8 mouse cellular contexts compared by ENCODE assay signal in the genomic region with DNA sequence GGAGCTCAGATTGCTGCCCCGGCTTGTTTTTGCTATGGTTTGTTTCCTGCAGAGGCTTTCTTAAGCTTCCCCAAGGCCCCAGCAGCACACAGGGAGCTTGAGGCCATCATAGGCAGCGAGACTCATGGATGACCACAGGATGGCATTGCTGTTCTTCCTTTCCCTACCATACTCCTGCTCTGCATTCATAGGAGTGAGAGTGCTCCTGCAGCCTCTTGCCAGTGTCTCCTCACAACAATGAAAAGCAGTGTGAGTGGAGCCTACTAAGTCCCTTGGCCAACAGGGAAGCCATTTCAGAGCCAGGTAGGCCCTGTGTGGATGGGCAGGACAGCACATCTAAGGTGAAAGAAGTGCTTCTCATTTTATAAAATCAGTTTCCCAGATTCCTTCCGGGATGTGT.
A peak's percentile ranks its signal among the peaks of the same experiment; 100 is the strongest.
DNase-seq lines count a peak whose midpoint lies in the region; ATAC-seq and TF ChIP-seq lines count a peak whose summit lies in the region.

No protein-coding gene starts in this region.

- peak; percentile 95 for ATAC-seq in forebrain, embryonic 12.5 days (ENCODE audit: low FRiP score)
- ATAC-seq in midbrain, embryonic 14.5 days (ENCODE audit: low FRiP score, low TSS enrichment): peak; percentile 93

- no peak overlapping the region for H3K27ac ChIP-seq in forebrain, embryonic 12.5 days
- H3K27ac ChIP-seq in midbrain, embryonic 14.5 days (replicated peaks; ENCODE audit: low read depth, low read length): peak overlapping the region; percentile 75

- H3K4me1 ChIP-seq in forebrain, embryonic 12.5 days: 0 out of 2 replicates have a peak, but pooled peaks cover 4% of the 10 kb centered on the region
- H3K4me1 ChIP-seq in midbrain, embryonic 14.5 days (ENCODE audit: control insufficient read depth, insufficient read depth, low read length): peaks cover 14% of the 10 kb centered on the region

- no peaks in the 10 kb centered on the region for H3K9me3 ChIP-seq in forebrain, embryonic 12.5 days
- no peaks in the 10 kb centered on the region for H3K9me3 ChIP-seq in midbrain, embryonic 14.5 days (ENCODE audit: control insufficient read depth, low read length)

- H3K27me3 ChIP-seq in C2C12 (ENCODE audit: control insufficient read depth, insufficient read depth, insufficient read length): no peaks in the 10 kb centered on the region
- H3K27me3 ChIP-seq in forebrain, embryonic 12.5 days: no peaks in the 10 kb centered on the region
- no peaks in the 10 kb centered on the region for H3K27me3 ChIP-seq in midbrain, embryonic 14.5 days (ENCODE audit: control insufficient read depth, insufficient read depth, low read length)

- H3K4me3 ChIP-seq in C2C12 (ENCODE audit: insufficient read depth, poor library complexity, severe bottlenecking): no peak overlapping the region
- no peak overlapping the region for H3K4me3 ChIP-seq in forebrain, embryonic 12.5 days (replicated peaks)
- H3K4me3 ChIP-seq in midbrain, embryonic 14.5 days (replicated peaks; ENCODE audit: low read depth, low read length): no peak overlapping the region

- H3K4me2 ChIP-seq in forebrain, embryonic 12.5 days: no peak overlapping the region
- H3K4me2 ChIP-seq in midbrain, embryonic 14.5 days (ENCODE audit: low read length): peak overlapping the region; percentile 11; the same call in 1 of the 2 replicates

- H3K9ac ChIP-seq in forebrain, embryonic 12.5 days: no peak overlapping the region
- H3K9ac ChIP-seq in midbrain, embryonic 14.5 days (replicated peaks; ENCODE audit: low read length): no peak overlapping the region

- no peaks in the 10 kb centered on the region for H3K36me3 ChIP-seq in C2C12 (ENCODE audit: control insufficient read depth, insufficient read depth)
- H3K36me3 ChIP-seq in forebrain, embryonic 12.5 days (replicated peaks): no peaks in the 10 kb centered on the region
- H3K36me3 ChIP-seq in midbrain, embryonic 14.5 days (ENCODE audit: control insufficient read depth, insufficient read depth, low read length): no peaks in the 10 kb centered on the region

- no peaks in the 10 kb centered on the region for H3K79me3 ChIP-seq in C2C12 (ENCODE audit: low read depth)

- peak; percentile 27 for TF ChIP-seq CTCF in C2C12 (IDR thresholded peaks at IDR 0.05; ENCODE audit: control insufficient read depth, insufficient read depth, insufficient read length)

- no peak overlapping the region for H3ac ChIP-seq in C2C12 (ENCODE audit: control insufficient read depth, insufficient read length, low read depth)

- 61% methylated on average over 3 of the region's 3 CpGs for WGBS in forebrain, embryonic 12.5 days
- WGBS in midbrain, embryonic 14.5 days: 49% methylated on average over 3 of the region's 3 CpGs

- no peaks in the 10 kb centered on the region for H3K79me2 ChIP-seq in C2C12 (ENCODE audit: control insufficient read depth, insufficient read depth)

- peak; percentile 23 for DNase-seq in ZHBTc4 (ENCODE audit: low read depth, low spot score)
- DNase-seq in kidney, postnatal 14 days: peak; percentile 17
- DNase-seq in midbrain, embryonic 14.5 days: peak; percentile 87
- no peak for DNase-seq in B cell, adult 2 months
- no peak for DNase-seq in thymus, postnatal 25 days
- no peak for DNase-seq in urinary bladder, adult 18-20 months (ENCODE audit: low spot score in 2 of 2)

TF ChIP-seq in C2C12, 6 proteins besides CTCF, POLR2A, EP300 and RAD21:
- TF ChIP-seq FOSL1 (IDR thresholded peaks at IDR 0.05; ENCODE audit: insufficient read depth, low read length, poor library complexity, severe bottlenecking): no peak
- no peak for TF ChIP-seq MYOD1 (IDR thresholded peaks at IDR 0.05; ENCODE audit: control insufficient read depth, insufficient read length, low read depth)
- no peak for TF ChIP-seq MYOG (IDR thresholded peaks at IDR 0.05; ENCODE audit: control insufficient read depth, extremely low read depth, insufficient read length)
- no peak for TF ChIP-seq MAX (IDR thresholded peaks at IDR 0.05)
- no peak for TF ChIP-seq CEBPB (IDR thresholded peaks at IDR 0.05; ENCODE audit: low read depth)
- TF ChIP-seq USF1 (IDR thresholded peaks at IDR 0.05; ENCODE audit: low read depth): no peak

Comparison
In these comparisons a context has a peak if more than half of its experiments do, and no peak if none do; other contexts are left out.
1. DNase-seq: peak in ZHBTc4 (single experiment), kidney, postnatal 14 days (single experiment) and midbrain, embryonic 14.5 days (single experiment); none in B cell, adult 2 months (0 of 2), thymus, postnatal 25 days (single experiment) and urinary bladder, adult 18-20 months (0 of 2).